Mouse (Mus musculus) G1E (cell line): Measurements from ENCODE around the gene Treml4. TPM values are rescaled to one million over a fixed set of nuclear protein-coding genes. Genes with fewer than 3 reads are reported as not detected.

Experiments used
- ATAC-seq: 2 replicates; pipeline ENCODE4 v1.8.0; 2016; ENCODE audit warnings: mild to moderate bottlenecking; ENCODE audit not compliant: insufficient number of reproducible peaks, poor library complexity, low FRiP score, severe bottlenecking; ENCODE audit errors: extremely low read depth
- DNase-seq: peaks from one replicate; pipeline ENCODE4 v3.0.0; 2012; ENCODE audit warnings: low spot score
- H3K27me3 ChIP-seq: 2 replicates; pipeline ENCODE4 v1.6.1; 2012; ENCODE audit warnings: mild to moderate bottlenecking, low read length, inconsistent platforms; ENCODE audit not compliant: insufficient read depth
- H3K36me3 ChIP-seq: replicated peaks from 2 replicates; pipeline ENCODE3; 2012; ENCODE audit warnings: mild to moderate bottlenecking, inconsistent platforms
- H3K4me1 ChIP-seq: 2 replicates; pipeline ENCODE4 v1.6.1; 2012; ENCODE audit warnings: low read depth, low read length, inconsistent platforms, mixed read lengths; ENCODE audit not compliant: insufficient read depth
- H3K4me3 ChIP-seq: 2 replicates; pipeline ENCODE4 v1.5.1; 2012; ENCODE audit warnings: low read depth, mild to moderate bottlenecking, inconsistent platforms, low read length, moderate library complexity, mixed read lengths
- H3K9me3 ChIP-seq: replicated peaks from 2 replicates; pipeline ENCODE4 v1.6.1; 2012; ENCODE audit warnings: inconsistent platforms
- CTCF ChIP-seq: IDR thresholded peaks from 2 replicates; pipeline ENCODE4 v1.5.1; 2012; ENCODE audit warnings: low read depth, low read length, inconsistent platforms, mixed read lengths
- GATA1 ChIP-seq: IDR thresholded peaks from 2 replicates; pipeline ENCODE4 v1.6.1; 2012; ENCODE audit warnings: borderline replicate concordance, low read length, inconsistent platforms, mixed read lengths
- GATA2 ChIP-seq: IDR thresholded peaks from 2 replicates; pipeline ENCODE4 v1.6.1; 2012; ENCODE audit warnings: low read depth, low read length, inconsistent platforms, borderline replicate concordance
- POLR2AphosphoS5 ChIP-seq: IDR thresholded peaks from 2 replicates; pipeline ENCODE4 v1.6.1; 2012; ENCODE audit warnings: low read depth, low read length, inconsistent platforms; ENCODE audit not compliant: insufficient replicate concordance
- TAL1 ChIP-seq: conservative IDR thresholded peaks from 2 replicates; pipeline ENCODE4 v1.6.1; 2012; ENCODE audit warnings: low read depth, low read length, inconsistent platforms, mixed read lengths
- polyA plus RNA-seq: library from polyadenylated mRNA; stranded (reverse); fragments of >175 nt; gene quantifications from 2 replicates; pipeline ENCODE4 v1.2.3, GENCODE M21; 2012
- total RNA-seq, 2 experiments: library from RNA; stranded (forward) in 1 of 2; stranded (reverse) in 1 of 2; fragments of 200-1000 nt in 1 of 2; fragments of >200 nt in 1 of 2; fragmentation: Nextera tagmentation in 1 of 2; gene quantifications; 2 replicates each; pipeline ENCODE4 v1.2.3; 2014 to 2017

The Treml4 gene
- total and polyA plus RNA-seq, 3 experiments: 0.22 to 1.4 TPM; not detected in 1

DNA sequence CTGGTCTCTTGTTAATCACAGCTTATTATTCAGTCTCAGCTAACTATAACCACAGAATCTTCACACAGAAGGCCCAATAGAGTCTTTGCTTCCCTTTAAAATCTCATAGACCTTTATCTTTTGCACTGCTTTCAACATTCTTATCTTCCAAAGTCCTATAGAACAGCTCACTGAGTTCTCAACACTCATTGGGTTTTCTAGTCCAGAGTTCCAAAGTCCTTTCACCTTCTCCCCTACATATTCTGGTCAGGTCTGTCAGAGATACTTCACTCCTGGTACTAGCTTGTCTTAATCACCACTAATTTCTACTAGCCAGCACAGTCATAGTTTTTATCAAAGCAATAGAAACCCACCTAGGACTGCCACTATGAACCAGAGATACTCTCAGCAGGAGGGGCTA lies 7.5 kb upstream of the Treml4 start:
- H3K36me3 ChIP-seq: peaks cover 42% of the 10 kb centered on the region
- ATAC-seq (no peak), DNase-seq (no peak)
- no peak for TF ChIP-seq TAL1
- TF ChIP-seq CTCF: no peak
- TF ChIP-seq GATA1: no peak
- H3K4me1 ChIP-seq: peaks cover 25% of the 10 kb centered on the region
- H3K4me3 ChIP-seq: no peak overlapping the region
- H3K9me3 ChIP-seq: peaks cover 7% of the 10 kb centered on the region; the same call in 1 of the 2 replicates
- no peaks in the 10 kb centered on the region for H3K27me3 ChIP-seq

DNA sequence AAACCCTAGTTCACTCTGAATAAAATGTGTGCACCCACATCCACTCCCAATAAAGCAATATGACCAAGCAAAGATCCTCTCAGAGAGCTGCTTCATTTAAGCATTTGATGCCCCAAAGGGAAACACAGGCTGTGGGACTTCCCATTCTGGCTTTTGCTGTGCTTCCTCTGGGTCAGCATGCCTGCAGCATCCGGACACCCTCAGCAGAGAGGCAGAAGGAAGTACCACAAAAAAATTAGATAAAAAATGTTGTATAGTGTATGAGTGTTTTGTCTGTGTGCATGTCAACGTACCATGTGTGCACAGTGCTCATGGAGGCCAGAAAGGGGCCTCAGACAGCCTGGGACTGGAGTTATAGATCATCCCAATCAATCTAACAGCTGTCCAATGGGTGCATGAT lies 2.2 kb upstream of the Treml4 start:
- no peak for TF ChIP-seq GATA1
- no peak for TF ChIP-seq POLR2AphosphoS5
- TF ChIP-seq CTCF: no peak
- no peak for TF ChIP-seq TAL1
- TF ChIP-seq GATA2: no peak
- H3K27me3 ChIP-seq: no peaks in the 10 kb centered on the region
- H3K9me3 ChIP-seq: peaks cover 7% of the 10 kb centered on the region; the same call in 1 of the 2 replicates
- ATAC-seq (no peak), DNase-seq (no peak)
- no peak overlapping the region for H3K4me3 ChIP-seq
- peaks cover 46% of the 10 kb centered on the region for H3K4me1 ChIP-seq
- peaks cover 52% of the 10 kb centered on the region for H3K36me3 ChIP-seq

DNA sequence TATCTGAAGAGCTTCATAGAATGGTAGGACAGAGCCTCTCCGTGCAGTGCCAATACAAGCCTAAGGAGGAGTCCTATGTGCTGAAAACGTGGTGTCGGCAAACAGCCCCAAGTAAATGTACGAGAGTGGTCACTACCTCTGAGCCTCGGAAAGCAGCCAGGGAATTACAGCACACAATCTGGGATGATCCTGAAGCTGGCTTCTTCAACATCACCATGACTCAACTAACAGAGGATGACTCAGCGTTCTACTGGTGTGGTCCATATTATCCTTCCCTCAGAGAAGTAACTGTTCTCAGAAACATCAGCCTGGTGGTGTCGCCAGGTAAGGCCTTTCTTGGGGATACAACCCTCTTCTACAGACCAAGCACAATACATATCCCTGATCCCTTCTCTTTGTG lies 567 bp downstream of the Treml4 start:
- no peak for DNase-seq
- H3K27me3 ChIP-seq: no peaks in the 10 kb centered on the region
- TF ChIP-seq GATA2: no peak
- TF ChIP-seq POLR2AphosphoS5: no peak
- TF ChIP-seq CTCF: no peak
- no peak for TF ChIP-seq TAL1
- no peak for TF ChIP-seq GATA1
- H3K9me3 ChIP-seq: peaks cover 3% of the 10 kb centered on the region; the same call in 1 of the 2 replicates
- H3K36me3 ChIP-seq: peaks cover 48% of the 10 kb centered on the region
- H3K4me3 ChIP-seq: no peak overlapping the region; the same call in 1 of the 2 replicates
- H3K4me1 ChIP-seq: peaks cover 60% of the 10 kb centered on the region
- no peak for ATAC-seq

- Histone ChIP-seq H3K4me3 (no peak overlapping the region), H3K36me3 (peaks cover 43% of the 10 kb centered on the region), H3K4me1 (peaks cover 71% of the 10 kb centered on the region), H3K27me3 (no peaks in the 10 kb centered on the region), H3K9me3 (no peaks in the 10 kb centered on the region)
- DNase-seq (no peak), ATAC-seq (no peak)
- TF ChIP-seq POLR2AphosphoS5: no peak
- no peak for TF ChIP-seq TAL1
Observed at GRCm38 (mm10) chr17:48266138-48266537, 2.0 kb downstream of the Treml4 start.

DNA sequence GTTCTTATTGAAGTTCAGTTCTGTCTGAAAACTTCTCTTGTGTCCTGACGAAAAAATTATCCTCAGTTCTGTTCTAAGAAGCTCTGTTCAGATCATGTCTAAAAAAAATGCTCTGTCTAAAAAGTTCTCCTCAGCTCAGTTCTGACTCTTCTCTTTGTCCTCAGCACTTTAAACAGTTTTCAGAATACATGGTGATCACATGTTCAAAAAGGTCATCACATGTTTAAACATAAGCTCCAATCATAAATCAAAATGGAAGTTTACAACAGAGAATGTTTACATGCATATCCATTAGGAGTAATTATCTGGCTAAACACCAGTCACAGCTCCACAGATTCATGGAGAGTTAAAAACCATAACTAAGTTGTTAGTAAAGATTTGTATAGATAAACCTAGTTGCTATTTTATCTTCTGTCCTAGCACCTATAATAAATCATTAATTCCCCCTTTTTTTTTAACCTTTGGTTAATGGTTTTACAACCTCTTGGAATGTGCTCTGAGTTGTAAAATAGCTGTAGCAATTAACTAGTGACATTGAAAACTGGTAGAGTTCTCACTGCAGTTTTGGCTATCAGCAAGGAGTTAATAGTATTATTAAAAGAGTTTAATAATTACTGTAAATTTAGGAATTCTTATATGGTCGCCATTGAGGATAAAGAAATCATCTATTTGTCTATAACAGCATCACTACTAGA lies 2.7 kb downstream of the Treml4 start:
- ATAC-seq (no peak), DNase-seq (no peak)
- Histone ChIP-seq H3K27me3 (no peaks in the 10 kb centered on the region), H3K4me1 (peaks cover 71% of the 10 kb centered on the region), H3K9me3 (no peaks in the 10 kb centered on the region), H3K36me3 (peaks cover 38% of the 10 kb centered on the region), H3K4me3 (no peak overlapping the region)
- TF ChIP-seq GATA2 (no peak), TAL1 (no peak), CTCF (no peak), POLR2AphosphoS5 (no peak), GATA1 (no peak)

GRCm38 (mm10) chr17:48267591-48267990 lies 3.5 kb downstream of the Treml4 start:
- TF ChIP-seq TAL1 (peak; percentile 62), POLR2AphosphoS5 (no peak), GATA2 (no peak)
- Histone ChIP-seq H3K4me3 (no peak overlapping the region; the same call in 1 of the 2 replicates), H3K9me3 (no peaks in the 10 kb centered on the region), H3K4me1 (peaks cover 75% of the 10 kb centered on the region), H3K27me3 (no peaks in the 10 kb centered on the region), H3K36me3 (peaks cover 31% of the 10 kb centered on the region)
- DNase-seq: peak; percentile 63
- ATAC-seq: peak; percentile 60

DNA sequence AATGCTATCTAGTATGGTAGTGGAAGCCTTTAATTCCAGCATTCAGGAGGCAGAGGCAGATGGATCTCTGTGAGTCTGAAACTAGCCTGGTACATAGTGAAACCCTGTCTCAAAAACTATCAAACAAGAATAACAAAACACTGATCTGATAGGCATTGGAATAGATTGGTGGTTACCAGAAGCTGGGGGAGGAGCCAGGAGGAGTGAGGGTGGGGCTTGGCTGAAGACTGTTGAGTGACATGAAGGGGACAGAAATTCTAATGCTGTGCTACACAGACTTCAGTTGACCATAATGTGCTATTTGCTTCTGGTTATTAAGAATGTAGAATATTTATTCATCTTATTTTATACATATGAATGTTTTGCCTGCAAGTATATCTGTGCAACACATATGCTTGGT lies 4.2 kb downstream of the Treml4 start:
- Histone ChIP-seq H3K4me1 (peaks cover 78% of the 10 kb centered on the region), H3K36me3 (peaks cover 26% of the 10 kb centered on the region), H3K9me3 (no peaks in the 10 kb centered on the region), H3K4me3 (no peak overlapping the region), H3K27me3 (no peaks in the 10 kb centered on the region)
- TF ChIP-seq GATA1 (no peak), POLR2AphosphoS5 (no peak), TAL1 (no peak), GATA2 (no peak), CTCF (no peak)
- ATAC-seq: no peak
- no peak for DNase-seq
